9 mouse cellular contexts compared by ENCODE assay signal in genomic region chr7:89499516-89500307, GRCm38 (mm10). TPM values are rescaled to one million over a fixed set of nuclear protein-coding genes. Genes with fewer than 3 reads are reported as not detected.
DNase-seq lines count a peak whose midpoint lies in the region; ATAC-seq lines count a peak whose summit lies in the region.
"Had no signal": no experiment of that assay in that cellular context is flagged by ENCODE, and none has a peak within 500 bp of the region (broad histone marks: within the 10 kb centered on the region; RNA-seq: fewer than 3 reads in every experiment).

No protein-coding gene starts in this region.

- 0 out of 2 replicates have a peak, but pooled peaks have one; percentile 47 for ATAC-seq in heart, embryonic 15.5 days (replicated peaks; ENCODE audit: insufficient number of reproducible peaks, insufficient read depth, low FRiP score, low read depth)
- no peak for ATAC-seq in liver, embryonic 12.5 days

- peak overlapping the region; percentile 34 for H3K4me3 ChIP-seq in heart, embryonic 15.5 days
- H3K4me3 ChIP-seq in liver, embryonic 12.5 days: no peak overlapping the region
- H3K4me3 ChIP-seq: erythroblast, embryonic 14.5 days had no signal

- H3K4me2 ChIP-seq in heart, embryonic 15.5 days: peak overlapping the region; percentile 60
- H3K4me2 ChIP-seq in liver, embryonic 12.5 days: peak overlapping the region; percentile 44

- 20% methylated on average over 17 of the region's 17 CpGs for WGBS in heart, embryonic 15.5 days
- WGBS in liver, embryonic 12.5 days (ENCODE audit: insufficient replicate concordance): 27% methylated on average over 17 of the region's 17 CpGs

- 0 out of 2 replicates have a peak, but pooled peaks cover 3% of the 10 kb centered on the region for H3K4me1 ChIP-seq in heart, embryonic 15.5 days (replicated peaks)
- H3K4me1 ChIP-seq in liver, embryonic 12.5 days: no peaks in the 10 kb centered on the region

- peak; percentile 36 for DNase-seq in CD4-positive, CD25-positive, alpha-beta regulatory T cell, adult 2 months (ENCODE audit: low read depth, low spot score)
- peak; percentile 90 for DNase-seq in brain, adult 2 months (ENCODE audit: low read depth, low spot score)
- DNase-seq in fibroblast of lung, adult 2 months (ENCODE audit: low read depth): peak; percentile 44
- peak; percentile 71 for DNase-seq in kidney, postnatal 14 days
- peak; percentile 46 for DNase-seq in neural tube, embryonic 10.5 days (ENCODE audit: extremely low spot score, low spot score)
- DNase-seq in thymus, postnatal 25 days: peak; percentile 9

- no peak overlapping the region for H3K9ac ChIP-seq in heart, embryonic 15.5 days
- no peak overlapping the region for H3K9ac ChIP-seq in liver, embryonic 12.5 days

- H3K27me3 ChIP-seq in heart, embryonic 15.5 days: no peaks in the 10 kb centered on the region
- no peaks in the 10 kb centered on the region for H3K27me3 ChIP-seq in liver, embryonic 12.5 days (replicated peaks)

- no peak overlapping the region for H3K27ac ChIP-seq in heart, embryonic 15.5 days
- no peak overlapping the region for H3K27ac ChIP-seq in liver, embryonic 12.5 days

- H3K36me3 ChIP-seq in heart, embryonic 15.5 days: no peaks in the 10 kb centered on the region
- no peaks in the 10 kb centered on the region for H3K36me3 ChIP-seq in liver, embryonic 12.5 days

- H3K9me3 ChIP-seq in heart, embryonic 15.5 days (replicated peaks): no peaks in the 10 kb centered on the region
- no peaks in the 10 kb centered on the region for H3K9me3 ChIP-seq in liver, embryonic 12.5 days (replicated peaks)

RNA-seq across cellular contexts. Expression of gene Prss23, which starts 27.3 kb away (rescaled TPM):
- 27.4 and 29.8 TPM in 2 replicates for polyA plus RNA-seq in heart, embryonic 15.5 days (2015; fragmentation: Nextera tagmentation; extraction: Ambion mirVana)
- 5.4 and 6.2 TPM in 2 replicates for polyA plus RNA-seq in liver, embryonic 12.5 days (2016; fragmentation: Nextera tagmentation; extraction: Ambion mirVana)
- polyA plus RNA-seq: erythroblast, embryonic 14.5 days had no signal

Comparison
In these comparisons a context has a peak if more than half of its experiments do, and no peak if none do; other contexts are left out.
1. DNase-seq: peak in every context shown above with its lines; median percentile 90 in brain, adult 2 months; 71 in kidney, postnatal 14 days; 46 in neural tube, embryonic 10.5 days; 44 in fibroblast of lung, adult 2 months; 36 in CD4-positive, CD25-positive, alpha-beta regulatory T cell, adult 2 months; 9 in thymus, postnatal 25 days.